Mouse (Mus musculus): Measurements from ENCODE around the gene Dnajb8.

DNA sequence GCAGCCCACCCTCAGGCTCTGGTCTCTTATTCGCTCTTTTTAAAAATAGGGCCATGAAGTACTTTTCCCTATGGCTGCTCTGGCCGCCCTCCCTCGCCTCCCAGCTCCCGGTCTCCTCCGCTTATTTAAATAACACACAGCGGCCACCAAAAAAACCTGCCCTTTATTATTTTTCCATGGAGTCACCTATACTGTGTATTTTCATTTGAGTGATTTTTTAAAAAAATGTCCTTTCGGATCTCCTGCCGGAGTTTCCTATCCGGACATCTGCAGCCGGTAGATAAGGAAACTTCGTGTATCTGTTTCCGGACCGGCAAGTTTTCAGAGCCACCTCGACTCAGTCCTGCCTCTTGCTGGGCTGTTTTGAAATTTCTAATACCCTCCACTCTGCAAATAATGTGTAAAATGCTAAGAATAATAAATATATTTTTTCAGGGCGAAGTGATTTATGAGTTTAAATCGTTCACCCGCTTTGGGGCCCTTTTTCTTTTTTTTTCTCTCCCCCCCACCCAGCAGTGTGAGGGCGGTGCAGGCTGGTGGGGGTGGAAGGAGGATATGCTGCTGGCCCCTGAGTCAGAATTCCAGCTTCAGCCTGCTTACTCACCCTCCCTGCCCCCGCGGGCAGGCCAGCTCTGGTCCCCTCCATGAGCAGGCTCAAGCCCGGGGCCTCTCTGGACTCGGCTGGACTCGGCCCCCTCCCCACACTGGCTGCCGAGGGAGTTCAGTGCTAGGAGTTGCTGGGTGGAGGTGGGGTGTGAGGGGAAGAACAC lies 19.0 kb upstream of the Dnajb8 start:
- TF ChIP-seq CTCF (IDR thresholded peaks at IDR 0.05; ENCODE audit: borderline replicate concordance, extremely low read depth, insufficient read depth, insufficient read length) (no peak), POLR2A (IDR thresholded peaks at IDR 0.05; ENCODE audit: borderline replicate concordance, extremely low read depth, insufficient read depth, insufficient read length, poor library complexity, severe bottlenecking) (no peak)

Data from brain, embryonic 14.5 days (tissue).